Mouse (Mus musculus): ENCODE results near the gene Dcdc2b. TPM values are rescaled to one million over a fixed set of nuclear protein-coding genes. Genes with fewer than 3 reads are reported as not detected.

Gene Dcdc2b
- polyA plus RNA-seq, 1 experiment from 2014 or later, result 20.1 TPM

DNA sequence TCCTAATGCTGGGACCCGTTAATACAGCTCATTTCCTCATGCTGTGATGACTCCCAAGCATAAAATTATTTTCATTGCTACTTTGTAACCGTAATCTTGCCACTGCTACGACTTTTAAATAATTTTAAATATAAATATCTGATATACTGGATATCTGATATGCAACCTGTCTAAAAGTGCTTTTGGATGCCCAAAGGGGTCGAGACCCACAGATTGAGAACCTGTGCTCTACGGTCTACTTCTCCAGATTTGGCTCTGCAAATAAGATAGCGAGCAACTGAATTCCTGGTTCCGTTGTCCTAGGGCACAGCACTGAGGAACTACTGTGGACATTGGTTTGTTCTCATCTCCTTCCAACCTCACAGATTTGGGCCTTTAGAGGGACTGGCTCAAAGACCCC is 36.4 kb downstream of the Dcdc2b start:
- TF ChIP-seq CTCF (IDR thresholded peaks at IDR 0.05), result no peak
- TF ChIP-seq EP300 (IDR thresholded peaks at IDR 0.05), result no peak
- DNase-seq (ENCODE audit: low spot score) (no peak), ATAC-seq (no peak)
- no peaks in the 10 kb centered on the region for H3K27me3 ChIP-seq (replicated peaks; ENCODE audit: insufficient read depth, low read length)
- H3K27ac ChIP-seq (ENCODE audit: low read length), result no peak overlapping the region
- H3K9ac ChIP-seq (replicated peaks; ENCODE audit: low read depth), result no peak overlapping the region; the same call in 1 of the 2 replicates
- H3K4me2 ChIP-seq (replicated peaks; ENCODE audit: low read depth, low read length), result peak overlapping the region; percentile 20; the same call in 1 of the 2 replicates
- no peak overlapping the region for H3K4me3 ChIP-seq (ENCODE audit: low read depth, low read length)
- H3K9me3 ChIP-seq (ENCODE audit: low read length), result no peaks in the 10 kb centered on the region
- WGBS, result 79% methylated on average over 7 of the region's 7 CpGs
- no peaks in the 10 kb centered on the region for H3K36me3 ChIP-seq (ENCODE audit: insufficient read depth, low read length)
- no peaks in the 10 kb centered on the region for H3K4me1 ChIP-seq (ENCODE audit: insufficient read depth, low read depth, low read length)

GRCm38 (mm10) chr4:129576863-129577491 is 37.1 kb downstream of the Dcdc2b start:
- Histone ChIP-seq H3K9me3 (ENCODE audit: low read length) (no peaks in the 10 kb centered on the region), H3K4me2 (replicated peaks; ENCODE audit: low read depth, low read length) (peak overlapping the region; percentile 20; the same call in 1 of the 2 replicates), H3K4me3 (ENCODE audit: low read depth, low read length) (no peak overlapping the region), H3K4me1 (ENCODE audit: insufficient read depth, low read depth, low read length) (no peaks in the 10 kb centered on the region), H3K36me3 (ENCODE audit: insufficient read depth, low read length) (no peaks in the 10 kb centered on the region), H3K27me3 (replicated peaks; ENCODE audit: insufficient read depth, low read length) (no peaks in the 10 kb centered on the region), H3K9ac (replicated peaks; ENCODE audit: low read depth) (no peak overlapping the region), H3K27ac (ENCODE audit: low read length) (no peak overlapping the region)
- peak; percentile 52 for ATAC-seq
- TF ChIP-seq CTCF (IDR thresholded peaks at IDR 0.05) (peak; percentile 75), EP300 (IDR thresholded peaks at IDR 0.05) (no peak)
- DNase-seq (ENCODE audit: low spot score), result peak; percentile 74
- WGBS, result 32% methylated on average over 21 of the region's 21 CpGs

- peak; percentile 36; the same call in 1 of the 2 replicates for ATAC-seq
- Histone ChIP-seq H3K4me1 (ENCODE audit: insufficient read depth, low read depth, low read length) (no peaks in the 10 kb centered on the region), H3K4me2 (replicated peaks; ENCODE audit: low read depth, low read length) (no peak overlapping the region), H3K36me3 (ENCODE audit: insufficient read depth, low read length) (no peaks in the 10 kb centered on the region), H3K27me3 (replicated peaks; ENCODE audit: insufficient read depth, low read length) (no peaks in the 10 kb centered on the region), H3K4me3 (ENCODE audit: low read depth, low read length) (no peak overlapping the region), H3K9ac (replicated peaks; ENCODE audit: low read depth) (no peak overlapping the region), H3K9me3 (ENCODE audit: low read length) (no peaks in the 10 kb centered on the region), H3K27ac (ENCODE audit: low read length) (no peak overlapping the region)
- no peak for TF ChIP-seq CTCF (IDR thresholded peaks at IDR 0.05)
- DNase-seq (ENCODE audit: low spot score), result peak; percentile 39
- WGBS, result 42% methylated on average over 6 of the region's 8 CpGs
These were observed 38.7 kb downstream of the Dcdc2b start for GRCm38 (mm10) chr4:129575171-129575844.

- no peaks in the 10 kb centered on the region for H3K27me3 ChIP-seq (replicated peaks; ENCODE audit: insufficient read depth, low read length)
- no peak within 1 kb of the TSS for H3K4me3 ChIP-seq (ENCODE audit: low read depth, low read length)
- no peaks in the 10 kb centered on the region for H3K4me1 ChIP-seq (ENCODE audit: insufficient read depth, low read depth, low read length)
- 90% methylated on average over 7 of the region's 8 CpGs for WGBS
- peak within 1 kb of the TSS; percentile 57 for H3K27ac ChIP-seq (ENCODE audit: low read length)
- TF ChIP-seq EP300 (IDR thresholded peaks at IDR 0.05) (no peak), CTCF (IDR thresholded peaks at IDR 0.05) (no peak)
- no peaks in the 10 kb centered on the region for H3K9me3 ChIP-seq (ENCODE audit: low read length)
- DNase-seq (ENCODE audit: low spot score), result no peak
- no peak for ATAC-seq
- H3K9ac ChIP-seq (replicated peaks; ENCODE audit: low read depth), result no peak within 1 kb of the TSS
- no peak within 1 kb of the TSS for H3K4me2 ChIP-seq (replicated peaks; ENCODE audit: low read depth, low read length)
- no peaks in the 10 kb centered on the region for H3K36me3 ChIP-seq (ENCODE audit: insufficient read depth, low read length)
These were observed 40.6 kb downstream of the Dcdc2b start, which contains the start of gene Lck for GRCm38 (mm10) chr4:129573430-129573829. TSS of gene Lck (minus strand) at chr4:129573641.

GRCm38 (mm10) chr4:129573093-129573370 is 41.0 kb downstream of the Dcdc2b start:
- no peaks in the 10 kb centered on the region for H3K27me3 ChIP-seq (replicated peaks; ENCODE audit: insufficient read depth, low read length)
- H3K36me3 ChIP-seq (ENCODE audit: insufficient read depth, low read length), result no peaks in the 10 kb centered on the region
- 97% methylated on average over 4 of the region's 4 CpGs for WGBS
- no peak overlapping the region for H3K4me3 ChIP-seq (ENCODE audit: low read depth, low read length)
- H3K9me3 ChIP-seq (ENCODE audit: low read length), result no peaks in the 10 kb centered on the region
- no peak overlapping the region for H3K9ac ChIP-seq (replicated peaks; ENCODE audit: low read depth)
- TF ChIP-seq CTCF (IDR thresholded peaks at IDR 0.05), result no peak
- no peak for TF ChIP-seq EP300 (IDR thresholded peaks at IDR 0.05)
- peak overlapping the region; percentile 57; the same call in 1 of the 2 replicates for H3K27ac ChIP-seq (ENCODE audit: low read length)
- H3K4me2 ChIP-seq (replicated peaks; ENCODE audit: low read depth, low read length), result no peak overlapping the region
- ATAC-seq (no peak), DNase-seq (ENCODE audit: low spot score) (no peak)
- H3K4me1 ChIP-seq (ENCODE audit: insufficient read depth, low read depth, low read length), result no peaks in the 10 kb centered on the region

DNA sequence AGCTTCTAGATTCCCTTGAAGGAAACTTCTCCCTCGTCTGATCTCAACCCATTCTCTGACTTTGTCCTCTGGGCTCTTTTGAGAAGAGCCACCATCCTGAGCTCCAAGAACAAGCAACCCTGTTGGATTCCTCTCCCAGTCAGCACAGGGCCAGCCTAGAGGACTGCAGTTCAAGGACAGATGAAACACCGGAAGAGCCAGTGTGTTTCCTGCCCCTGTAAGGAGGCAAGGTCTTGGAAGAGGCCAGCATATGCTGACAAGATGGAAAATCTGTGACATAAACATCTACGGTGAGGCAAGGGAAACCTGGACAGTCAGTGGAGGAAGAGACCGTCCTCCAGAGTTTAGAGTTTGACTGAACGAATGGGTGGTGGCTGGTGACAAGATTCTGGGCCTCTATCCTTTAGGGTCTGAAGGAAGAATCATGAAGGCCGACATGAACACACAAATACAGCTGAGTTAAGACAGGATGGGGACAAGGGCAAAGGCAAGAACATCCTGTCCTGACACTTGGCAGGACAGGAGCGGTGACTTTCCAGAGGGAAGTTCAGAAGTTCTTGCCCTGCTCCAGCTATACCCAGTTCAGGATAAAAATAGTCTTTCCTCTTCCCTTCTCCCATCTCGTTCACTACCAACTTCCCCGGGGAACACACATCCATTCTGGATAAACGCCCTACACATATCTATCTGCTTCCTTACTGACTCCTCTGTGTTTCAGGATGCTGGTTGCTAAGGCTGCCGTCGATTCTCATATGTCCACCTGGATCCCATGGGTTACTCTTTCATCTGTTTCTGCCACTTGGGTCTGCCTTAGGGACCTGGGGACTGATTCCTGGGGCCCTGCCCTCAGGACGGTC is 41.6 kb downstream of the Dcdc2b start:
- no peak overlapping the region for H3K9ac ChIP-seq (replicated peaks; ENCODE audit: low read depth)
- no peaks in the 10 kb centered on the region for H3K36me3 ChIP-seq (ENCODE audit: insufficient read depth, low read length)
- WGBS, result 57% methylated on average over 13 of the region's 13 CpGs
- no peak overlapping the region for H3K4me2 ChIP-seq (replicated peaks; ENCODE audit: low read depth, low read length)
- peak; percentile 35 for DNase-seq (ENCODE audit: low spot score)
- ATAC-seq, result peak; percentile 61
- peak overlapping the region; percentile 57 for H3K27ac ChIP-seq (ENCODE audit: low read length)
- H3K4me3 ChIP-seq (ENCODE audit: low read depth, low read length), result no peak overlapping the region
- H3K4me1 ChIP-seq (ENCODE audit: insufficient read depth, low read depth, low read length), result no peaks in the 10 kb centered on the region
- TF ChIP-seq CTCF (IDR thresholded peaks at IDR 0.05) (no peak), EP300 (IDR thresholded peaks at IDR 0.05) (peak; percentile 38; the same call in 1 of the 2 replicates)
- no peaks in the 10 kb centered on the region for H3K9me3 ChIP-seq (ENCODE audit: low read length)
- H3K27me3 ChIP-seq (replicated peaks; ENCODE audit: insufficient read depth, low read length), result no peaks in the 10 kb centered on the region

Data from lung, postnatal 0 days (tissue).